Mouse (Mus musculus): Measurements from ENCODE around the gene Zhx3. TPM values are rescaled to one million over a fixed set of nuclear protein-coding genes. Genes with fewer than 3 reads are reported as not detected.

Zhx3 gene
- 41.2 and 43.0 TPM in 2 replicates for polyA plus RNA-seq (2012; rRNA removed)

DNA sequence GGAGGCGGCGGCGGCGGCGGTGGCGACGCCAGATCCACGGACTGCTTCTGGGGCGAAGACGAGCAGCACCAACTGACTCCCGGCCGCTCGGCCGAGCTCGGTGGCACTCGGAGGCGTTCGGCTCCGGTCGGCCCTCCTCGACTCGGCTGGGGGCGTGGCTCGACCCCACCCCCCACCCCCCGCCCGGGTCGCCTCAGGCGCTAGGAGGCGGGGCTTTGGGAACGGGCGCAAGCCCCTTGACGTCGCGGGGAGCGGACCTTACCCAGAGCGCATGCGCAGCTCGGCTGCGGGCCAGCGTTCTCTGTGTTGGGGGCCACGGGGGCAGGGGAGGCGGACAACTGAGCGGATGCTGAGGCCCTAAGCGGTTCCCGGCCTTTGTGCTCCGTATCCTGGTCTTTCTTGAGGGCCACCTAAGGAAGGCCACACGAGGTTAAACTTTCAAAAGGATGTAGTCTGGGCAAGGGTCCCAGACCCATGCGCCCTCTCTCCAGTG, at the start of gene Zhx3:
Zhx3 (minus strand) TSS at position 109 of the 493 bp plus-strand sequence.
- Histone ChIP-seq H3K36me3 (ENCODE audit: control insufficient read depth, insufficient read depth, low read length) (no peaks in the 10 kb centered on the region), H3K27me3 (ENCODE audit: control insufficient read depth, insufficient read depth, low read length) (no peaks in the 10 kb centered on the region), H3K4me3 (ENCODE audit: control insufficient read depth, low read depth, low read length) (peak within 1 kb of the TSS; percentile 86), H3K4me1 (ENCODE audit: control insufficient read depth, insufficient read depth, low read length) (no peaks in the 10 kb centered on the region; the same call in 1 of the 2 replicates), H3K27ac (ENCODE audit: control insufficient read depth, insufficient read depth, low read depth, low read length) (peak within 1 kb of the TSS; percentile 95)
- TF ChIP-seq POLR2A (IDR thresholded peaks at IDR 0.05; ENCODE audit: control insufficient read depth, low read depth, low read length) (peak; percentile 76), CTCF (IDR thresholded peaks at IDR 0.05; ENCODE audit: control insufficient read depth, insufficient read depth, insufficient replicate concordance, low read depth, low read length) (no peak)

DNA sequence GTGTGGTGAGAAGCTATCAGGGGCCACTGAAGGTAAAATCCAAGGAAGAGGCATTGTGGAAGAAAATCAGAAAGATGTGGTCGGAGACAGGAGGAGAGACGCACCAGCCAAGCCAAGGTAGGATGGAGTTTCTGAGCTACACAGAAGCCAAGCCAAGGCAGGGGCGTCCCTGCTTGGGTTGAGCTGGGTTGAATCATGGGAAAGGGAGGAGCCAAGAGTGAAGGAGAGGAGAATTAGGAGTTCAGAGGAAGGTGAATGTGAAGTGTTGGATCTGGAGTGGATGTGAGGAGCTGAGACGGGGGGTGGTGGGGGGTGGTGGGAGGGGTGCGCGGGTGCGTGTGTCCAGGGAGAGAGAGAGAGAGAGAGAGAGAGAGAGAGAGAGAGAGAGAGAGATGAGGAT, 48.5 kb upstream of the Zhx3 start:
- TF ChIP-seq CTCF (IDR thresholded peaks at IDR 0.05; ENCODE audit: control insufficient read depth, insufficient read depth, insufficient replicate concordance, low read depth, low read length) (no peak), POLR2A (IDR thresholded peaks at IDR 0.05; ENCODE audit: control insufficient read depth, low read depth, low read length) (no peak)
- no peak overlapping the region for H3K27ac ChIP-seq (ENCODE audit: control insufficient read depth, insufficient read depth, low read depth, low read length)
- peaks cover 14% of the 10 kb centered on the region for H3K4me1 ChIP-seq (ENCODE audit: control insufficient read depth, insufficient read depth, low read length)
- no peaks in the 10 kb centered on the region for H3K36me3 ChIP-seq (ENCODE audit: control insufficient read depth, insufficient read depth, low read length)
- no peaks in the 10 kb centered on the region for H3K27me3 ChIP-seq (ENCODE audit: control insufficient read depth, insufficient read depth, low read length)
- no peak overlapping the region for H3K4me3 ChIP-seq (ENCODE audit: control insufficient read depth, low read depth, low read length)

DNA sequence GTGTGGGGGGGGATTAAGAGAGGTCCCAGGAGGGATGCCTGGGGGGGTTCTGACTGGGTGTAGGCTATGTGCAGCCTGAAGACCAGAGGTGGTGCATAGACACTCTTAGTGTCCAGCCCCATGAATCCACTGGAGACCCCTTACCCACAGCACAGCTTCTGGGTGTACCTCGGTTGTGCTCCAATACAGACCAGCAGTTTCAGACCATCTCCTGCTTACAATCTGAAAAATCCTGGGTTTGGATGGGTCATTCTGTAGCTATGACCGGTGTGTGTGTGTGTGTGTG, 46.1 kb upstream of the Zhx3 start:
- TF ChIP-seq CTCF (IDR thresholded peaks at IDR 0.05; ENCODE audit: control insufficient read depth, insufficient read depth, insufficient replicate concordance, low read depth, low read length): no peak
- TF ChIP-seq POLR2A (IDR thresholded peaks at IDR 0.05; ENCODE audit: control insufficient read depth, low read depth, low read length): no peak
- Histone ChIP-seq H3K4me3 (ENCODE audit: control insufficient read depth, low read depth, low read length) (no peak overlapping the region), H3K4me1 (ENCODE audit: control insufficient read depth, insufficient read depth, low read length) (peaks cover 17% of the 10 kb centered on the region), H3K36me3 (ENCODE audit: control insufficient read depth, insufficient read depth, low read length) (no peaks in the 10 kb centered on the region), H3K27me3 (ENCODE audit: control insufficient read depth, insufficient read depth, low read length) (no peaks in the 10 kb centered on the region), H3K27ac (ENCODE audit: control insufficient read depth, insufficient read depth, low read depth, low read length) (no peak overlapping the region)

DNA sequence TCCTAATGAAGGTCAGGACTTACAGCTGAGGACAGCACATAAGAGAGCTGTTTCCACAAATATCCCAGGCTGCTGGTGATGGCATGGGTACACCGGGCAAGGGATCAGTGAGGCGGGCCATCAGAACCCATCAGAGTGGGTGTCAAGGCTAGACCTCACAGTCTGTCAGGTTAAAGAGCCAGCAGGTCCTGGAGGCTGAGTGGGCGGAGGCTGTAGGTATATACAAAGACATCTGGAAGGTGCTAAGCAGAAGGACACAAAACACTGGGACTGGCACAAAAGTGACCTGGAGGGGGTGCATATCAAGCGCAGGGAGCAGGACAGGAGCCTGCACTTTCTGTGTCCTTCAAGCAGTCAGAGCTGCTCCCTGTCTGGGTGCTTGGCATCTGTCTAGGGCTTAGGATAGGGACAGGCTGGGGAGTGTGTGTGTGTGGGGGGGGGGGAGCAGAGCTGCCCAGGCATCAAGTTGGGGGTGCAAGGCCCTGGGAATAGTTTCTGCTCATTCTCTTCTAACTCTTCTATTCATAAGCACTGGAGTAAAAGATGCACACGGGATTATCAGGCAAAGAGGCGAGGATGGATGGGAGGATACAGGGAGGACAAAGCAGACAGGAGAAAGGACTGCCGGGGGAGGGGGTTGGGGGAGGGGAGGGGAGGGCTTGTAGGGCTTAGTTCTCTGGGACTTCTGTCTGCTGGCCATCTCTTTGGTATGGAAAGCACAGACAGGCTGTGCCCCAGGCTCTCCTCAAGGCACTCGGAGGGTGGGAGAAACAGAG, 45.5 kb upstream of the Zhx3 start:
- Histone ChIP-seq H3K36me3 (ENCODE audit: control insufficient read depth, insufficient read depth, low read length) (no peaks in the 10 kb centered on the region), H3K27me3 (ENCODE audit: control insufficient read depth, insufficient read depth, low read length) (no peaks in the 10 kb centered on the region), H3K4me1 (ENCODE audit: control insufficient read depth, insufficient read depth, low read length) (peaks cover 17% of the 10 kb centered on the region), H3K4me3 (ENCODE audit: control insufficient read depth, low read depth, low read length) (no peak overlapping the region), H3K27ac (ENCODE audit: control insufficient read depth, insufficient read depth, low read depth, low read length) (0 out of 2 replicates have a peak overlapping the region, but pooled peaks have one; percentile 25)
- TF ChIP-seq CTCF (IDR thresholded peaks at IDR 0.05; ENCODE audit: control insufficient read depth, insufficient read depth, insufficient replicate concordance, low read depth, low read length) (no peak), POLR2A (IDR thresholded peaks at IDR 0.05; ENCODE audit: control insufficient read depth, low read depth, low read length) (no peak)

DNA sequence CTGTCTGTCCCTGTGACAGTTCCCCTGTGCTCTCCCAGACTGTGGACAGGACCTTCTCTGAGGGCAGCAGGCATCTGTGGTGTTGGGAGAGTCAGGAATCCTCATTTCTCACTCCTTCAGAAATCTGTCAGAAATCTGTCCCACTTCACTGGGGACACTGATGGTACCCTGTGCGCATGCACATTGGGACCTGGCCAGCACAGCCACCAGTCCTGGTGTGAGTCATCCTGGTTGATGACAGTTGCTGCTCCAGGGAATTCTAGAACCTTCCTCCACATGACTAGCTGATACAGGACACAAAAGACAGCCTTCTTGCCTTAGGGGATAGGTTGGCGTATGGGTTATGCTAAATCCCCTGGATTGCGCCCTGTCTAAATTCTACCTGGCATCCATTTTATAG, 44.5 kb upstream of the Zhx3 start:
- H3K36me3 ChIP-seq (ENCODE audit: control insufficient read depth, insufficient read depth, low read length): no peaks in the 10 kb centered on the region
- H3K4me1 ChIP-seq (ENCODE audit: control insufficient read depth, insufficient read depth, low read length): peaks cover 22% of the 10 kb centered on the region
- H3K27ac ChIP-seq (ENCODE audit: control insufficient read depth, insufficient read depth, low read depth, low read length): peak overlapping the region; percentile 41
- no peak overlapping the region for H3K4me3 ChIP-seq (ENCODE audit: control insufficient read depth, low read depth, low read length)
- no peak for TF ChIP-seq POLR2A (IDR thresholded peaks at IDR 0.05; ENCODE audit: control insufficient read depth, low read depth, low read length)
- no peak for TF ChIP-seq CTCF (IDR thresholded peaks at IDR 0.05; ENCODE audit: control insufficient read depth, insufficient read depth, insufficient replicate concordance, low read depth, low read length)
- no peaks in the 10 kb centered on the region for H3K27me3 ChIP-seq (ENCODE audit: control insufficient read depth, insufficient read depth, low read length)

DNA sequence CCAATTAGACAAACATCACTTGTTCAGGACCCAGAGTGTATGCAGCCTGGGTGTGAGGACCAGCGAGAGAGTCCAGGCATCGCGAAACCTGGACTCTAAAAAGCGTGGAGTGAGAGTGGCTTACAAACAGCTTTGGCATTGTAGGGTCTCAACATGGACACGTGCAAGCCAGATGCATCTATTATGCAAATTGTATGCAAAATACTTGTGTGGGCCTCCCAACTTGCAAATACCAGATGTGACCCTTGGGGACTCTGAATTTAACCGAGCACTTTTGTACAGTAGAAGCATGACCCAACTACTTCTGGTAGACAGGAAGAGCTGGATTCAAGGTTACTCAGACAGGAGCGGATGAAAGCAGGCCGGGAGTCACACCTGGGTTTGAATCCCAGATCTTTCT, 43.9 kb upstream of the Zhx3 start:
- TF ChIP-seq CTCF (IDR thresholded peaks at IDR 0.05; ENCODE audit: control insufficient read depth, insufficient read depth, insufficient replicate concordance, low read depth, low read length) (no peak), POLR2A (IDR thresholded peaks at IDR 0.05; ENCODE audit: control insufficient read depth, low read depth, low read length) (no peak)
- H3K4me1 ChIP-seq (ENCODE audit: control insufficient read depth, insufficient read depth, low read length): peaks cover 25% of the 10 kb centered on the region
- no peak overlapping the region for H3K27ac ChIP-seq (ENCODE audit: control insufficient read depth, insufficient read depth, low read depth, low read length)
- no peak overlapping the region for H3K4me3 ChIP-seq (ENCODE audit: control insufficient read depth, low read depth, low read length)
- H3K27me3 ChIP-seq (ENCODE audit: control insufficient read depth, insufficient read depth, low read length): no peaks in the 10 kb centered on the region
- H3K36me3 ChIP-seq (ENCODE audit: control insufficient read depth, insufficient read depth, low read length): no peaks in the 10 kb centered on the region

DNA sequence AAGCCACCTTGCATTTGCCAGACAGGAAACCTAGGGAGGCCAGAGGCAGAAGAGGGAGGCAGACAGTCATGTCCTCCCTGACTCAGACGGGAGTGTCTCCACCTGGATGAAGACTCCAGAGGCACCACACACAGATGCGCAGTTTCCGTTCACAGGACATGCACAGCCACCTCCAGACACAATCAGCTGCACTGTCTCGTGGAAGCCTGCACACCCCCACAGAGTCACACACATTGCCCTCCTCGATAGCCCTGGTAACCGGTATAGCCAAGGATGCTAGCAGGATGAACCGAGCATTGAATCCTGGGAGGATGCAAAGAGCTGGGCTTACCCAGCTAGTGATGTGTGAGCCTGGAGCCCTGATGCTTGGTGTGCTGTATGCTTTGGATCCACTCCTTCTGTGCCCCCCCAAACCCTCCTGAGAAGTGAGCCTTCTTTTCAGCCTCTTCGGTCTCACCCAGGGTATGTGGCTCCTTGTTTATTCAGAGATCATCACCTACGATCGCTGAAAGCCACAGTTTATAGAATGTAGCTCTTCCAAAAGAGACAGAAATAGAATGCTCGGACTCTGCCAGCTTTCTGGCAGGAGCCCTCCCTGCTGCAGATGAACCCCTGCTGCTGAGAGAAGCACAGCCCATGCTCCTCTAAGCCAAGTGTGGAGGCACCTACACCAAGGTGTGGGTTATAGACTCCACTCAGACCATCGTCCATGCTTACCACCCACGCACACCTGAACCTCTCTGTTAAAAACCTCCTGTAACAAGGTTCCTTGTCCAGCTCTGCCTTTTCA, 43.2 kb upstream of the Zhx3 start:
- Histone ChIP-seq H3K27ac (ENCODE audit: control insufficient read depth, insufficient read depth, low read depth, low read length) (no peak overlapping the region), H3K4me1 (ENCODE audit: control insufficient read depth, insufficient read depth, low read length) (peaks cover 29% of the 10 kb centered on the region), H3K36me3 (ENCODE audit: control insufficient read depth, insufficient read depth, low read length) (no peaks in the 10 kb centered on the region), H3K27me3 (ENCODE audit: control insufficient read depth, insufficient read depth, low read length) (no peaks in the 10 kb centered on the region), H3K4me3 (ENCODE audit: control insufficient read depth, low read depth, low read length) (no peak overlapping the region)
- no peak for TF ChIP-seq CTCF (IDR thresholded peaks at IDR 0.05; ENCODE audit: control insufficient read depth, insufficient read depth, insufficient replicate concordance, low read depth, low read length)
- no peak for TF ChIP-seq POLR2A (IDR thresholded peaks at IDR 0.05; ENCODE audit: control insufficient read depth, low read depth, low read length)

Data from testis, adult 2 months (tissue).